8 mouse cellular contexts compared by ENCODE assay signal in the genomic region with DNA sequence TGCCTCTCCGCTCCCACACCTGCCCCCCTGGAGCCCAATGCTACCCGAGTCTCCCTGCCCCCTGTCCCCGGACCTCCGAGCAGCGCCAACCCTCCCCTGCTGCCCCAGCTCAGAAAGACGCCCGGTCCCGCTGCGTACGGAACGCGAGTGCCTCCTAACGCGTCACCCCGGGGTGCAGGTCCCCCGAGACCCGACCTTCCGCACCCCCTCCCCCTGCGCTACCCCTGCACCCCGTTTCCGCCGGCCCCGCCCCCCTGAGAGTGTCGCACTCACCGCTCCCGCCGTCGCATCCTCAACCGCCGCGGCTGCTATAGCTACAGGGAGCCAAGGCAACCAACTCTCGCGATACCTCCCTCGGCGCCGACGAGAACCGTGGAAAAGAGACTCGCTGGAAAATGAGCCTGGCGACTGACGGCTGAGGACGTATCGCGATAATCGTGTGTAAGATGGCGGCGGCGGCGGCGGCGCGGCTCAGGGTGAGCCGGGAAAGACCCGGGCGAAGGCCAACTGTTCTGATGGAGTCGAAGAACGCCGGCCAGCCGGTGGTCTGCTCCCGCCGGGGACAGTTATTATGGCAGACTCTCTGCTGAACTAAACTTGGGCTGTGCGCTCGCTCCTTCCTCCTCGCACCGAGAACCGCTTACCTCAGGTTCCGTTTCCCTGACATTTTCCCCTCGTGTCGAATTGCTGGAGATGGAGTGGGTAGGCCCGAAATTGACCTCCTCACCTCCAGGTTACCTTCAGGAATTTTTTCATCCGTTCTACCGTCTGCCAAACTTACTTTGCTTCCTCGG. TPM values are rescaled to one million over a fixed set of nuclear protein-coding genes. Genes with fewer than 3 reads are reported as not detected.
DNase-seq lines count a peak whose midpoint lies in the region; ATAC-seq and TF ChIP-seq lines count a peak whose summit lies in the region.

A gene (minus strand): TSS at position 420 of the 794 bp plus-strand sequence.

- no peak for TF ChIP-seq CTCF in midbrain, postnatal 0 days (IDR thresholded peaks at IDR 0.05)

- peak; percentile 95 for DNase-seq in 3T3-L1 (ENCODE audit: low read depth, low spot score)
- DNase-seq in adrenal gland, postnatal 4 days (ENCODE audit: low spot score in 2 of 2): peak; percentile 92 to 94
- peak; percentile 99 for DNase-seq in embryonic facial prominence, embryonic 14.5 days (ENCODE audit: low spot score)
- peak; percentile 97 for DNase-seq in heart, adult 8-10 months (ENCODE audit: low spot score)
- peak; percentile 98 for DNase-seq in kidney, adult 9 months
- peak; percentile 98 for DNase-seq in limb, embryonic 14.5 days (ENCODE audit: low spot score)
- peak; percentile 98 for DNase-seq in midbrain, postnatal 0 days (ENCODE audit: low spot score)
- DNase-seq in spleen, postnatal 14 days (ENCODE audit: low spot score in 2 of 2): peak; percentile 97 to 98

- peak within 1 kb of the TSS; percentile 84 for H3K4me3 ChIP-seq in embryonic facial prominence, embryonic 14.5 days (ENCODE audit: low read depth, low read length)
- H3K4me3 ChIP-seq in limb, embryonic 14.5 days (replicated peaks; ENCODE audit: low read length): peak within 1 kb of the TSS; percentile 79
- H3K4me3 ChIP-seq in midbrain, postnatal 0 days (ENCODE audit: low read depth, low read length): peak within 1 kb of the TSS; percentile 78

- no peaks in the 10 kb centered on the region for H3K36me3 ChIP-seq in embryonic facial prominence, embryonic 14.5 days (ENCODE audit: control insufficient read depth, insufficient read depth, low read length)
- no peaks in the 10 kb centered on the region for H3K36me3 ChIP-seq in limb, embryonic 14.5 days (ENCODE audit: control insufficient read depth, insufficient read depth, low read length)
- H3K36me3 ChIP-seq in midbrain, postnatal 0 days (ENCODE audit: insufficient read depth, low read length): no peaks in the 10 kb centered on the region

- peak; percentile 96 for ATAC-seq in embryonic facial prominence, embryonic 14.5 days (ENCODE audit: low read depth)
- ATAC-seq in limb, embryonic 14.5 days (ENCODE audit: low FRiP score, low read depth): peak; percentile 95
- ATAC-seq in midbrain, postnatal 0 days (ENCODE audit: low FRiP score): peak; percentile 97

- H3K27ac ChIP-seq in embryonic facial prominence, embryonic 14.5 days (replicated peaks; ENCODE audit: low read depth, low read length): peak within 1 kb of the TSS; percentile 96
- peak within 1 kb of the TSS; percentile 92 for H3K27ac ChIP-seq in limb, embryonic 14.5 days (replicated peaks; ENCODE audit: low read depth, low read length)
- peak within 1 kb of the TSS; percentile 93 for H3K27ac ChIP-seq in midbrain, postnatal 0 days (ENCODE audit: low read depth, low read length)

- peak within 1 kb of the TSS; percentile 96 for H3K9ac ChIP-seq in embryonic facial prominence, embryonic 14.5 days (ENCODE audit: low read depth, low read length)
- peak within 1 kb of the TSS; percentile 83 for H3K9ac ChIP-seq in limb, embryonic 14.5 days (ENCODE audit: low read depth, low read length, severe bottlenecking)
- H3K9ac ChIP-seq in midbrain, postnatal 0 days (replicated peaks; ENCODE audit: low read length, poor library complexity, severe bottlenecking): peak within 1 kb of the TSS; percentile 80

- H3K27me3 ChIP-seq in embryonic facial prominence, embryonic 14.5 days (replicated peaks; ENCODE audit: control insufficient read depth, insufficient read depth, low read length): no peaks in the 10 kb centered on the region; the same call in 1 of the 2 replicates
- H3K27me3 ChIP-seq in limb, embryonic 14.5 days (ENCODE audit: control insufficient read depth, insufficient read depth, low read length): no peaks in the 10 kb centered on the region
- no peaks in the 10 kb centered on the region for H3K27me3 ChIP-seq in midbrain, postnatal 0 days (ENCODE audit: insufficient read depth, low read length)

- peak; percentile 47; the same call in 1 of the 2 replicates for TF ChIP-seq POLR2A in limb, embryonic 14.5 days (IDR thresholded peaks at IDR 0.05; ENCODE audit: borderline replicate concordance, extremely low read depth, insufficient read depth, insufficient read length)

- H3K4me1 ChIP-seq in embryonic facial prominence, embryonic 14.5 days (ENCODE audit: control insufficient read depth, insufficient read depth, low read length): peaks cover 6% of the 10 kb centered on the region
- peaks cover 14% of the 10 kb centered on the region; the same call in 1 of the 2 replicates for H3K4me1 ChIP-seq in limb, embryonic 14.5 days (ENCODE audit: control insufficient read depth, insufficient read depth, low read length)
- H3K4me1 ChIP-seq in midbrain, postnatal 0 days (ENCODE audit: insufficient read depth, low read length): 0 out of 2 replicates have a peak, but pooled peaks cover 4% of the 10 kb centered on the region

- peak within 1 kb of the TSS; percentile 91 for H3K4me2 ChIP-seq in embryonic facial prominence, embryonic 14.5 days (ENCODE audit: low read depth, low read length)
- H3K4me2 ChIP-seq in limb, embryonic 14.5 days (replicated peaks; ENCODE audit: low read depth, low read length, severe bottlenecking): peak within 1 kb of the TSS; percentile 83
- H3K4me2 ChIP-seq in midbrain, postnatal 0 days (ENCODE audit: low read depth, low read length, poor library complexity, severe bottlenecking): peak within 1 kb of the TSS; percentile 71

- WGBS in embryonic facial prominence, embryonic 14.5 days: under 1% methylated on average over 56 of the region's 73 CpGs
- whole genome bisulfite sequencing in limb, embryonic 14.5 days: under 1% methylated on average over 69 of the region's 73 CpGs
- WGBS in midbrain, postnatal 0 days: under 1% methylated on average over 72 of the region's 73 CpGs

- H3K9me3 ChIP-seq in embryonic facial prominence, embryonic 14.5 days (ENCODE audit: control insufficient read depth, low read length): no peaks in the 10 kb centered on the region
- H3K9me3 ChIP-seq in limb, embryonic 14.5 days (ENCODE audit: control insufficient read depth, low read length): no peaks in the 10 kb centered on the region
- H3K9me3 ChIP-seq in midbrain, postnatal 0 days (ENCODE audit: low read length): no peaks in the 10 kb centered on the region

RNA-seq across cellular contexts. Expression of the gene that starts here (rescaled TPM):
- 10 to 100 TPM; 20.0 to 20.4 TPM for total RNA-seq in adrenal gland, postnatal 4 days (2021)
- polyA plus RNA-seq in embryonic facial prominence, embryonic 14.5 days (2014; fragmentation: Nextera tagmentation; extraction: Ambion mirVana): 7.7 and 8.8 TPM in 2 replicates
- total RNA-seq in heart, adult 8-10 months (2022): 10 to 100 TPM; 11.3 to 26.0 (median 18.6) TPM
- polyA plus RNA-seq in limb, embryonic 14.5 days (2012; rRNA removed): 16.3 and 17.3 TPM in 2 replicates
- 9.6 and 11.0 TPM in 2 replicates for polyA plus RNA-seq in limb, embryonic 14.5 days (2014; fragmentation: Nextera tagmentation; extraction: Ambion mirVana)
- total RNA-seq in midbrain, postnatal 0 days (2014; rRNA removed): 25.5 and 29.5 TPM in 2 replicates
- polyA plus RNA-seq in midbrain, postnatal 0 days (2015; fragmentation: Nextera tagmentation; extraction: Ambion mirVana): 6.0 and 7.3 TPM in 2 replicates

Comparison
In these comparisons a context has a peak if more than half of its experiments do, and no peak if none do; other contexts are left out.
1. Peak in every context shown above with its lines: DNase-seq, ATAC-seq, H3K4me3 ChIP-seq and H3K27ac ChIP-seq.